Mouse (Mus musculus) neural tube, embryonic 14.5 days (tissue): Measurements from ENCODE around the gene Tmem179. TPM values are rescaled to one million over a fixed set of nuclear protein-coding genes. Genes with fewer than 3 reads are reported as not detected.

Experiments used
- ATAC-seq: fragments of 200-750 bp; cut with Nextera tagmentation; 2 replicates; pipeline ENCODE4 v1.8.0; 2017; ENCODE audit warnings: low read depth, mild to moderate bottlenecking, moderate TSS enrichment, moderate library complexity
- H3K27ac ChIP-seq: fragments of 300-500 bp; sonication (generic); 2 replicates; pipeline ENCODE4 v1.5.1; 2014; ENCODE audit warnings: low read depth, mild to moderate bottlenecking, control low read depth, low read length, moderate library complexity, mixed read lengths
- H3K27me3 ChIP-seq: fragments of 300-500 bp; sonication (generic); 2 replicates; pipeline ENCODE4 v1.6.1; 2014; ENCODE audit warnings: low read length; ENCODE audit not compliant: control insufficient read depth, insufficient read depth
- H3K36me3 ChIP-seq: fragments of 300-500 bp; sonication (generic); 2 replicates; pipeline ENCODE4 v1.6.1; 2014; ENCODE audit warnings: low read length, mixed read lengths; ENCODE audit not compliant: control insufficient read depth, insufficient read depth
- H3K4me1 ChIP-seq: fragments of 300-500 bp; sonication (generic); 2 replicates; pipeline ENCODE4 v1.6.1; 2014; ENCODE audit warnings: low read length; ENCODE audit not compliant: control insufficient read depth, insufficient read depth
- H3K4me2 ChIP-seq: fragments of 300-500 bp; sonication (generic); 2 replicates; pipeline ENCODE4 v1.6.1; 2014; ENCODE audit warnings: mild to moderate bottlenecking, low read depth, low read length, control low read depth
- H3K4me3 ChIP-seq: fragments of 300-500 bp; sonication (generic); 2 replicates; pipeline ENCODE4 v1.5.1; 2014; ENCODE audit warnings: low read depth, low read length, control low read depth, mixed read lengths
- H3K9ac ChIP-seq: fragments of 300-500 bp; sonication (generic); replicated peaks from 2 replicates; pipeline ENCODE4 v1.6.1; 2014; ENCODE audit warnings: low read depth, mild to moderate bottlenecking, control low read depth, low read length, mixed read lengths
- H3K9me3 ChIP-seq: fragments of 300-500 bp; sonication (generic); 2 replicates; pipeline ENCODE4 v1.6.1; 2016; ENCODE audit warnings: low read length; ENCODE audit not compliant: control insufficient read depth
- WGBS: fragments of 180-500 bp; shearing (Covaris S2); extraction: QIAGEN DNeasy Blood & Tissue Kit; methylation state at CpG from one replicate; pipeline ENCODE4 v1.1.7; 2014; 5-methylcytosine and 5-hydroxymethylcytosine counted together
- polyA plus RNA-seq: library from polyadenylated mRNA; unstranded; fragments of >200 nt; fragmentation: Nextera tagmentation; extraction: Ambion mirVana; gene quantifications from 2 replicates; pipeline ENCODE4 v1.2.1, GENCODE M21; 2014

Gene Tmem179
- polyA plus RNA-seq, 1 experiment from 2014 or later, result 63.3 TPM

GRCm38 (mm10) chr12:112541483-112542091 lies 25.0 kb upstream of the Tmem179 start:
- peaks cover 15% of the 10 kb centered on the region for H3K4me1 ChIP-seq
- ATAC-seq, result no peak
- no peaks in the 10 kb centered on the region for H3K27me3 ChIP-seq
- 17% methylated on average over 8 of the region's 8 CpGs for WGBS
- no peak overlapping the region for H3K27ac ChIP-seq
- H3K4me3 ChIP-seq, result no peak overlapping the region
- H3K4me2 ChIP-seq, result no peak overlapping the region
- no peak overlapping the region for H3K9ac ChIP-seq
- no peaks in the 10 kb centered on the region for H3K9me3 ChIP-seq
- H3K36me3 ChIP-seq, result no peaks in the 10 kb centered on the region

- no peak overlapping the region for H3K27ac ChIP-seq
- no peak overlapping the region for H3K4me2 ChIP-seq
- H3K4me1 ChIP-seq, result peaks cover 15% of the 10 kb centered on the region
- WGBS, result 91% methylated on average over 12 of the region's 12 CpGs
- H3K4me3 ChIP-seq, result no peak overlapping the region
- H3K27me3 ChIP-seq, result no peaks in the 10 kb centered on the region
- no peaks in the 10 kb centered on the region for H3K9me3 ChIP-seq
- no peak overlapping the region for H3K9ac ChIP-seq
- no peak for ATAC-seq
- H3K36me3 ChIP-seq, result no peaks in the 10 kb centered on the region
These were observed 23.8 kb upstream of the Tmem179 start for GRCm38 (mm10) chr12:112540321-112540720.

- H3K9ac ChIP-seq, result no peak overlapping the region
- H3K36me3 ChIP-seq, result no peaks in the 10 kb centered on the region
- peaks cover 15% of the 10 kb centered on the region for H3K4me1 ChIP-seq
- ATAC-seq, result no peak
- no peak overlapping the region for H3K27ac ChIP-seq
- H3K4me3 ChIP-seq, result no peak overlapping the region
- H3K4me2 ChIP-seq, result no peak overlapping the region
- WGBS, result 91% methylated on average over 7 of the region's 7 CpGs
- H3K27me3 ChIP-seq, result no peaks in the 10 kb centered on the region
- no peaks in the 10 kb centered on the region for H3K9me3 ChIP-seq
These were observed 23.0 kb upstream of the Tmem179 start for GRCm38 (mm10) chr12:112539466-112539965.

- Histone ChIP-seq H3K9me3 (no peaks in the 10 kb centered on the region), H3K4me3 (no peak overlapping the region), H3K36me3 (no peaks in the 10 kb centered on the region), H3K9ac (no peak overlapping the region), H3K4me1 (peaks cover 15% of the 10 kb centered on the region), H3K27ac (no peak overlapping the region), H3K4me2 (no peak overlapping the region), H3K27me3 (no peaks in the 10 kb centered on the region)
- ATAC-seq, result no peak
- WGBS, result 89% methylated on average over 9 of the region's 9 CpGs
These were observed 21.8 kb upstream of the Tmem179 start for GRCm38 (mm10) chr12:112538356-112538755.

- no peak overlapping the region for H3K4me2 ChIP-seq
- no peaks in the 10 kb centered on the region for H3K9me3 ChIP-seq
- H3K27ac ChIP-seq, result no peak overlapping the region
- H3K9ac ChIP-seq, result no peak overlapping the region
- WGBS, result 76% methylated on average over 6 of the region's 6 CpGs
- H3K4me3 ChIP-seq, result no peak overlapping the region
- ATAC-seq, result no peak
- H3K27me3 ChIP-seq, result no peaks in the 10 kb centered on the region
- no peaks in the 10 kb centered on the region for H3K36me3 ChIP-seq
- peaks cover 9% of the 10 kb centered on the region; the same call in 1 of the 2 replicates for H3K4me1 ChIP-seq
These were observed 20.7 kb upstream of the Tmem179 start for GRCm38 (mm10) chr12:112537233-112537632.

GRCm38 (mm10) chr12:112533758-112534157 lies 17.2 kb upstream of the Tmem179 start:
- Histone ChIP-seq H3K27me3 (no peaks in the 10 kb centered on the region), H3K4me1 (no peaks in the 10 kb centered on the region), H3K4me2 (no peak overlapping the region), H3K27ac (no peak overlapping the region), H3K9ac (no peak overlapping the region), H3K4me3 (no peak overlapping the region), H3K36me3 (no peaks in the 10 kb centered on the region), H3K9me3 (no peaks in the 10 kb centered on the region)
- ATAC-seq, result no peak
- WGBS, result 67% methylated on average over 4 of the region's 4 CpGs

GRCm38 (mm10) chr12:112518105-112518504 lies 1.6 kb upstream of the Tmem179 start:
- H3K9me3 ChIP-seq, result no peaks in the 10 kb centered on the region
- no peak overlapping the region for H3K9ac ChIP-seq
- no peak overlapping the region for H3K4me3 ChIP-seq
- H3K36me3 ChIP-seq, result no peaks in the 10 kb centered on the region
- H3K27ac ChIP-seq, result no peak overlapping the region
- no peak overlapping the region for H3K4me2 ChIP-seq
- no peaks in the 10 kb centered on the region for H3K27me3 ChIP-seq
- WGBS, result 37% methylated on average over 4 of the region's 4 CpGs
- ATAC-seq, result no peak
- H3K4me1 ChIP-seq, result peaks cover 6% of the 10 kb centered on the region; the same call in 1 of the 2 replicates

- H3K4me1 ChIP-seq, result peaks cover 15% of the 10 kb centered on the region
These were observed 1.6 kb downstream of the Tmem179 start for GRCm38 (mm10) chr12:112514897-112515296.

GRCm38 (mm10) chr12:112510733-112511372 lies 5.7 kb downstream of the Tmem179 start:
- H3K4me3 ChIP-seq, result peak overlapping the region; percentile 40
- H3K9me3 ChIP-seq, result no peaks in the 10 kb centered on the region
- H3K4me1 ChIP-seq, result peaks cover 41% of the 10 kb centered on the region
- H3K27ac ChIP-seq, result peak overlapping the region; percentile 74
- H3K4me2 ChIP-seq, result peak overlapping the region; percentile 63
- H3K27me3 ChIP-seq, result no peaks in the 10 kb centered on the region
- H3K36me3 ChIP-seq, result no peaks in the 10 kb centered on the region
- ATAC-seq, result peak; percentile 71
- 1% methylated on average over 62 of the region's 62 CpGs for WGBS
- H3K9ac ChIP-seq, result peak overlapping the region; percentile 69

More at GRCm38 (mm10) chr12:112514897-112515296, 1.6 kb downstream of the Tmem179 start:
- Histone ChIP-seq H3K27me3 (no peaks in the 10 kb centered on the region), H3K4me3 (no peak overlapping the region), H3K9ac (no peak overlapping the region), H3K9me3 (no peaks in the 10 kb centered on the region), H3K27ac (no peak overlapping the region), H3K36me3 (no peaks in the 10 kb centered on the region), H3K4me2 (no peak overlapping the region)
- ATAC-seq, result no peak
- 48% methylated on average over 3 of the region's 3 CpGs for WGBS
